Mouse (Mus musculus): ENCODE data around the gene Ppfia3. TPM values are rescaled to one million over a fixed set of nuclear protein-coding genes. Genes with fewer than 3 reads are reported as not detected.
A peak's percentile ranks its signal among the peaks of the same experiment; 100 is the strongest.

Gene Ppfia3
- polyA plus RNA-seq, 1 experiment from 2014 or later, result 32.1 TPM

GRCm38 (mm10) chr7:45370475-45371311 lies 3.9 kb upstream of the Ppfia3 start, which contains the start of gene Lin7b:
Gene Lin7b (minus strand): TSS chr7:45370583.
- H3K4me1 ChIP-seq (replicated peaks), result peaks cover 37% of the 10 kb centered on the region
- peak within 1 kb of the TSS; percentile 20; the same call in 1 of the 2 replicates for H3K27ac ChIP-seq (replicated peaks)
- peaks cover 9% of the 10 kb centered on the region for H3K27me3 ChIP-seq
- peak within 1 kb of the TSS; percentile 54 for H3K4me3 ChIP-seq
- peak within 1 kb of the TSS; percentile 95 for H3K4me2 ChIP-seq
- 12% methylated on average over 24 of the region's 28 CpGs for WGBS
- no peaks in the 10 kb centered on the region for H3K9me3 ChIP-seq
- peaks cover 22% of the 10 kb centered on the region for H3K36me3 ChIP-seq
- ATAC-seq (ENCODE audit: low FRiP score, low read depth), result peak; percentile 57
- H3K9ac ChIP-seq, result peak within 1 kb of the TSS; percentile 53

- peak overlapping the region; percentile 95 for H3K4me2 ChIP-seq
- peak overlapping the region; percentile 54 for H3K4me3 ChIP-seq
- H3K36me3 ChIP-seq, result peaks cover 17% of the 10 kb centered on the region; the same call in 1 of the 2 replicates
- H3K9me3 ChIP-seq, result no peaks in the 10 kb centered on the region
- H3K9ac ChIP-seq, result peak overlapping the region; percentile 53
- no peak; the same call in 1 of the 2 replicates for ATAC-seq (ENCODE audit: low FRiP score, low read depth)
- peaks cover 45% of the 10 kb centered on the region for H3K4me1 ChIP-seq (replicated peaks)
- H3K27me3 ChIP-seq, result peaks cover 9% of the 10 kb centered on the region
- peak overlapping the region; percentile 20; the same call in 1 of the 2 replicates for H3K27ac ChIP-seq (replicated peaks)
- 10% methylated on average over 46 of the region's 52 CpGs for WGBS
Measured at GRCm38 (mm10) chr7:45369836-45370474, 3.1 kb upstream of the Ppfia3 start.

- Histone ChIP-seq H3K27me3 (peaks cover 9% of the 10 kb centered on the region), H3K36me3 (peaks cover 13% of the 10 kb centered on the region; the same call in 1 of the 2 replicates), H3K27ac (replicated peaks) (no peak overlapping the region), H3K9me3 (no peaks in the 10 kb centered on the region), H3K4me2 (peak overlapping the region; percentile 95), H3K9ac (no peak overlapping the region), H3K4me1 (replicated peaks) (peaks cover 51% of the 10 kb centered on the region), H3K4me3 (peak overlapping the region; percentile 54)
- ATAC-seq (ENCODE audit: low FRiP score, low read depth), result no peak
- WGBS, result 73% methylated on average over 16 of the region's 16 CpGs
Measured at GRCm38 (mm10) chr7:45369022-45369745, 2.4 kb upstream of the Ppfia3 start.

GRCm38 (mm10) chr7:45368178-45368577 lies 1.4 kb upstream of the Ppfia3 start:
- peaks cover 51% of the 10 kb centered on the region for H3K4me1 ChIP-seq (replicated peaks)
- H3K36me3 ChIP-seq, result peaks cover 6% of the 10 kb centered on the region; the same call in 1 of the 2 replicates
- ATAC-seq (ENCODE audit: low FRiP score, low read depth), result no peak
- H3K9ac ChIP-seq, result peak overlapping the region; percentile 41; the same call in 1 of the 2 replicates
- H3K4me2 ChIP-seq, result peak overlapping the region; percentile 69
- H3K27me3 ChIP-seq, result peaks cover 12% of the 10 kb centered on the region
- peak overlapping the region; percentile 83; the same call in 1 of the 2 replicates for H3K27ac ChIP-seq (replicated peaks)
- H3K4me3 ChIP-seq, result peak overlapping the region; percentile 84
- WGBS, result 79% methylated on average over 15 of the region's 15 CpGs
- no peaks in the 10 kb centered on the region for H3K9me3 ChIP-seq

- peak; percentile 88 for ATAC-seq (ENCODE audit: low FRiP score, low read depth)
- no peaks in the 10 kb centered on the region for H3K9me3 ChIP-seq
- H3K9ac ChIP-seq, result peak overlapping the region; percentile 92
- WGBS, result under 1% methylated on average over 70 of the region's 70 CpGs
- peaks cover 59% of the 10 kb centered on the region for H3K4me1 ChIP-seq (replicated peaks)
- no peaks in the 10 kb centered on the region; the same call in 1 of the 2 replicates for H3K36me3 ChIP-seq
- peaks cover 12% of the 10 kb centered on the region for H3K27me3 ChIP-seq
- H3K4me3 ChIP-seq, result peak overlapping the region; percentile 84
- H3K4me2 ChIP-seq, result peak overlapping the region; percentile 69
- peak overlapping the region; percentile 83 for H3K27ac ChIP-seq (replicated peaks)
Measured at GRCm38 (mm10) chr7:45367020-45367880, 431 bp upstream of the Ppfia3 start.

GRCm38 (mm10) chr7:45365742-45366651 lies 822 bp downstream of the Ppfia3 start:
- peak overlapping the region; percentile 92 for H3K9ac ChIP-seq
- peaks cover 71% of the 10 kb centered on the region for H3K4me1 ChIP-seq (replicated peaks)
- peak overlapping the region; percentile 69 for H3K4me2 ChIP-seq
- H3K36me3 ChIP-seq, result no peaks in the 10 kb centered on the region
- peak overlapping the region; percentile 83 for H3K27ac ChIP-seq (replicated peaks)
- peaks cover 12% of the 10 kb centered on the region for H3K27me3 ChIP-seq
- no peak for ATAC-seq (ENCODE audit: low FRiP score, low read depth)
- no peaks in the 10 kb centered on the region for H3K9me3 ChIP-seq
- peak overlapping the region; percentile 84 for H3K4me3 ChIP-seq
- 4% methylated on average over 31 of the region's 35 CpGs for WGBS

- Histone ChIP-seq H3K9me3 (no peaks in the 10 kb centered on the region), H3K4me2 (no peak overlapping the region), H3K4me1 (replicated peaks) (peaks cover 51% of the 10 kb centered on the region), H3K27ac (replicated peaks) (no peak overlapping the region), H3K27me3 (peaks cover 7% of the 10 kb centered on the region), H3K4me3 (no peak overlapping the region), H3K9ac (no peak overlapping the region), H3K36me3 (peaks cover 4% of the 10 kb centered on the region; the same call in 1 of the 2 replicates)
- 92% methylated on average over 2 of the region's 2 CpGs for WGBS
- no peak for ATAC-seq (ENCODE audit: low FRiP score, low read depth)
Measured at GRCm38 (mm10) chr7:45363983-45364382, 2.8 kb downstream of the Ppfia3 start.

GRCm38 (mm10) chr7:45362801-45363200 lies 4.0 kb downstream of the Ppfia3 start:
- peaks cover 39% of the 10 kb centered on the region for H3K4me1 ChIP-seq (replicated peaks)
- H3K9ac ChIP-seq, result no peak overlapping the region
- WGBS, result 7% methylated on average over 13 of the region's 13 CpGs
- no peak for ATAC-seq (ENCODE audit: low FRiP score, low read depth)
- H3K4me3 ChIP-seq, result 0 out of 2 replicates have a peak overlapping the region, but pooled peaks have one; percentile 3
- no peak overlapping the region for H3K27ac ChIP-seq (replicated peaks)
- H3K27me3 ChIP-seq, result peaks cover 3% of the 10 kb centered on the region; the same call in 1 of the 2 replicates
- no peaks in the 10 kb centered on the region for H3K9me3 ChIP-seq
- peak overlapping the region; percentile 1; the same call in 1 of the 2 replicates for H3K4me2 ChIP-seq
- peaks cover 11% of the 10 kb centered on the region for H3K36me3 ChIP-seq

- H3K4me3 ChIP-seq, result peak overlapping the region; percentile 45
- peaks cover 25% of the 10 kb centered on the region for H3K36me3 ChIP-seq
- H3K4me2 ChIP-seq, result peak overlapping the region; percentile 78
- under 1% methylated on average over 43 of the region's 43 CpGs for WGBS
- peaks cover 3% of the 10 kb centered on the region; the same call in 1 of the 2 replicates for H3K27me3 ChIP-seq
- ATAC-seq (ENCODE audit: low FRiP score, low read depth), result peak; percentile 91
- no peaks in the 10 kb centered on the region for H3K9me3 ChIP-seq
- peaks cover 37% of the 10 kb centered on the region for H3K4me1 ChIP-seq (replicated peaks)
- H3K9ac ChIP-seq, result peak overlapping the region; percentile 50
- H3K27ac ChIP-seq (replicated peaks), result peak overlapping the region; percentile 76
Measured at GRCm38 (mm10) chr7:45361243-45361804, 5.5 kb downstream of the Ppfia3 start.

Data from hindbrain, embryonic 15.5 days (tissue).